Mouse (Mus musculus) lung, adult 2 months (tissue): ENCODE data around the gene Galk2. TPM values are rescaled to one million over a fixed set of nuclear protein-coding genes. Genes with fewer than 3 reads are reported as not detected.

Experiments used
- DNase-seq: peaks from one replicate; pipeline ENCODE4 v3.0.0; 2022
- H3K4me1 ChIP-seq: fragments of 200-500 bp; 2 replicates; pipeline ENCODE4 v1.6.1; 2011; ENCODE audit warnings: low read length; ENCODE audit not compliant: control insufficient read depth, insufficient read depth
- H3K4me3 ChIP-seq: fragments of 200-500 bp; replicated peaks from 2 replicates; pipeline ENCODE3; 2011; ENCODE audit warnings: low read depth, mild to moderate bottlenecking, control low read depth, low read length; ENCODE audit errors: extremely low read depth
- CTCF ChIP-seq: fragments of 200-500 bp; IDR thresholded peaks from 2 replicates; pipeline ENCODE4 v1.5.1; 2011; ENCODE audit warnings: mild to moderate bottlenecking, low read length, control low read depth; ENCODE audit not compliant: insufficient read depth
- POLR2A ChIP-seq: fragments of 200-500 bp; IDR thresholded peaks from 2 replicates; pipeline ENCODE4 v1.6.1; 2011; ENCODE audit warnings: low read depth, mild to moderate bottlenecking, control low read depth, low read length, borderline replicate concordance; ENCODE audit errors: extremely low read depth
- WGBS: fragments of 180-500 bp; shearing (Covaris S2); methylation state at CpG from one replicate; pipeline ENCODE4 v1.1.7; 2018; 5-methylcytosine and 5-hydroxymethylcytosine counted together
- polyA plus RNA-seq: library from polyadenylated mRNA; depleted of rRNA; stranded (reverse); fragments of >200 nt; gene quantifications from 2 replicates; pipeline ENCODE4 v1.2.3, GENCODE M21; 2012

Galk2 gene
- polyA plus RNA-seq, 1 experiment, result 15.2 TPM

- 31% methylated on average over 6 of the region's 6 CpGs for WGBS
- TF ChIP-seq POLR2A, result no peak
- peak; percentile 22; the same call in 1 of the 2 replicates for TF ChIP-seq CTCF
- H3K4me1 ChIP-seq, result no peaks in the 10 kb centered on the region; the same call in 1 of the 2 replicates
- DNase-seq, result no peak
- no peak overlapping the region for H3K4me3 ChIP-seq
Observed at GRCm38 (mm10) chr2:125893096-125893495, 34.2 kb downstream of the Galk2 start.

GRCm38 (mm10) chr2:125895099-125895498 lies 36.2 kb downstream of the Galk2 start:
- H3K4me3 ChIP-seq, result no peak overlapping the region
- no peak for DNase-seq
- TF ChIP-seq POLR2A, result no peak
- no peak for TF ChIP-seq CTCF
- no peaks in the 10 kb centered on the region; the same call in 1 of the 2 replicates for H3K4me1 ChIP-seq
- 78% methylated on average over 4 of the region's 4 CpGs for WGBS

DNA sequence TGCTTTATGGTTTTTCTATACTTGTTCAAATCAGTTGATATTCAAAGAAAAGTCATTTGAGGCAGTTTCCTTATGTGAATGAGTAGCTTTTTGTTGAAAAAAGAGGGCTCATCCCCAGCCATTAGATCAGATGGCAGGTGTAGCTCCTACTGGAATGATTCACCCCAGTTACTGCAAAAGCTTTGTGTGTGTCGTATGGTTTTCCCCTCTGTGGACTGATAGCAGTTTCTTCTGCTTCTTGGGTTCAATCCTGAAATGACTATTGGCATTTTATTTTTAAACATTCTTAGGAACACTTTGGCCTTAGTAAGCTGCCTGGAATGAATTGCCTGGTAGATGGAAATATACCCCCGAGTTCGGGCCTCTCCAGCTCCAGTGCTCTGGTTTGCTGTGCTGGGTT lies 37.4 kb downstream of the Galk2 start:
- H3K4me3 ChIP-seq, result no peak overlapping the region
- 82% methylated on average over 3 of the region's 3 CpGs for WGBS
- no peaks in the 10 kb centered on the region; the same call in 1 of the 2 replicates for H3K4me1 ChIP-seq
- no peak for TF ChIP-seq POLR2A
- no peak for TF ChIP-seq CTCF
- no peak for DNase-seq

DNA sequence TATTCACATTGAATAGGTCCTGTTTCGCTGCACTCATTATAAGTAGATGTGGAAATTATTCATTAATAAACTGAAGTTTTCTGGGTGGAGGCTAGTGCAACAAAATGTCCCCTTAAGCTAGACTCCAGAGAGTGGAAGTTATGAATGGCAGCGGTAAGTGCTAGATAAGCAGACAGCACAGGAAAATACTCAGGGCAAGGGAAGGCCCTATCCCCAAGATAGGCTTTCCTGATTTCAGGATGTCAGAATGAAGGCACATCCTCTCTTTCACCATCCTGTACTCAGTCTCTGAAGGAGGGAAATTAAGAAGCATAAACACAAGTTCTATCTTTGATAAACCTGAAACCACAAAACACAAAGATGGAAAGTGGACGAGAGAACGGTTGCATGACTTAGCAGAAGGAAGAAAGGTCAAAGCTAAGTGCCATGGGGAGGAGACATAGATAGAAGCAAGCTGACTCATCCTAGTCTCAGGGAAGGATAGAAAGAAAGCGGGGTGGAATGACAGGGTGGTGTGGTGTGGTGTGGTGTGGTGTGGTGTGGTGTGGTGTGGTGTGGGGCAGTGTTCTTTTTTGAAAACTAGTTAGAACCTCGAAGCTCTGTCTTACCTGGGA lies 42.0 kb downstream of the Galk2 start:
- no peak overlapping the region for H3K4me3 ChIP-seq
- TF ChIP-seq POLR2A (no peak), CTCF (no peak)
- 63% methylated on average over 6 of the region's 6 CpGs for WGBS

DNA sequence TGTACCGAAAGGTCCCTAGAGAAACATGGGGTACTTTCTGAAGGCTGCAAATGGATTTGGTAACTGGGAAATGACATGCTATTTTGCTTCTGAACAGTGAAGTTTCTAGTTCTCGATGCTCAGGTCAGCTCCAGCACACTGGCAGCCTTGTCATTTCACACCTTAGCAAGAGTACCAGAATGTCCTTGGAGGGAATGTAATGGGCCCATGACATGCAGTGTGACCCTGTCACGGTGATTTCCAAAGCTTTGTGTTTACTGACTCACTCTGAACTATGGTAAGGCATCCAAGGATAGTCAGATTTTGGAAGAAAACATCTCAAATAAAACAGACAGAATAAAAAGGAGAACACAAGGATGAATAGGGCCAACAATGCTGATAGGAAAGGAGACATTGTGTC lies 42.5 kb downstream of the Galk2 start:
- TF ChIP-seq POLR2A (no peak), CTCF (no peak)
- no peak for DNase-seq
- WGBS, result 77% methylated on average over 3 of the region's 3 CpGs

More for the DNA sequence above, 42.0 kb downstream of the Galk2 start:
- no peak for DNase-seq
- no peaks in the 10 kb centered on the region for H3K4me1 ChIP-seq

DNA sequence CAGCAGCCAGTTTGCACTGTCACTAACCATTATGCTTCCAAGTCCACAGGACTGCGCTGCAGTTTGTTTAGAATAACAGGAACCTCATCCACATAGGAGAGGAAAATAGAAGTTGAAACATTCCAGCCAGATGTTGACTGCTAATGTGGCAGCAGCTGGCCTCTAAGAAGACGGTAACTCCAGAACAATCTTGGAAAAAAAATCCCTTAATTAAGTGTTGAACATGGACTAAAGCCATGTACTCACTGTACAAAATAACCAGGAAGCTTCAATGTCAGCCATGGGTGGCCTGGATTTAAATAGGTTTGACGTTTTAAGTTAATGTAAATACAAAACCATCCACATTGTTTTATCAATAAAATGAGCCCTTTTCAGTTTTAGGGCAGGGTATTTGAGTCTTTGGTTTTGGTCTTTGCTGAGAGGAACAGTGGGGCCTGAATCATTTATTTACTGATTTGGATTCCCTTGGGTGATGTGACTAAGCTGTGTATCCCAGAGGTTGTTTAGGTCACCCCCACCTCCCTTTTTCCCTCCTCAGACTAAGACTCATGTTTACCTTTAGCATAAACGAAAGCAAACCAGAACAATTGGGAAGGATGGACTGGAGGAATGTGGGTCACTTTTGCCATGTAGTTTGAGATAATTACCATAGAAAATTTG lies 47.6 kb downstream of the Galk2 start:
- DNase-seq, result no peak
- H3K4me1 ChIP-seq, result no peaks in the 10 kb centered on the region

More for the DNA sequence above, 42.5 kb downstream of the Galk2 start:
- Histone ChIP-seq H3K4me3 (no peak overlapping the region), H3K4me1 (no peaks in the 10 kb centered on the region)

GRCm38 (mm10) chr2:125907580-125908255 lies 48.8 kb downstream of the Galk2 start:
- TF ChIP-seq POLR2A (no peak), CTCF (no peak)
- no peak for DNase-seq
- 79% methylated on average over 4 of the region's 4 CpGs for WGBS
- no peaks in the 10 kb centered on the region for H3K4me1 ChIP-seq
- no peak overlapping the region for H3K4me3 ChIP-seq

More for the DNA sequence above, 47.6 kb downstream of the Galk2 start:
- 47% methylated on average over 4 of the region's 4 CpGs for WGBS
- TF ChIP-seq POLR2A, result no peak
- TF ChIP-seq CTCF, result no peak
- no peak overlapping the region for H3K4me3 ChIP-seq

GRCm38 (mm10) chr2:125914167-125914566 lies 55.3 kb downstream of the Galk2 start:
- TF ChIP-seq POLR2A (no peak), CTCF (no peak)

GRCm38 (mm10) chr2:125914713-125915112 lies 55.8 kb downstream of the Galk2 start:
- Histone ChIP-seq H3K4me3 (no peak overlapping the region), H3K4me1 (peaks cover 2% of the 10 kb centered on the region; the same call in 1 of the 2 replicates)
- no peak for DNase-seq
- TF ChIP-seq CTCF, result no peak
- no peak for TF ChIP-seq POLR2A

More at GRCm38 (mm10) chr2:125914167-125914566, 55.3 kb downstream of the Galk2 start:
- no peak overlapping the region for H3K4me3 ChIP-seq
- DNase-seq, result no peak
- 50% methylated on average over 1 of the region's 1 CpGs for WGBS
- H3K4me1 ChIP-seq, result peaks cover 2% of the 10 kb centered on the region; the same call in 1 of the 2 replicates

DNA sequence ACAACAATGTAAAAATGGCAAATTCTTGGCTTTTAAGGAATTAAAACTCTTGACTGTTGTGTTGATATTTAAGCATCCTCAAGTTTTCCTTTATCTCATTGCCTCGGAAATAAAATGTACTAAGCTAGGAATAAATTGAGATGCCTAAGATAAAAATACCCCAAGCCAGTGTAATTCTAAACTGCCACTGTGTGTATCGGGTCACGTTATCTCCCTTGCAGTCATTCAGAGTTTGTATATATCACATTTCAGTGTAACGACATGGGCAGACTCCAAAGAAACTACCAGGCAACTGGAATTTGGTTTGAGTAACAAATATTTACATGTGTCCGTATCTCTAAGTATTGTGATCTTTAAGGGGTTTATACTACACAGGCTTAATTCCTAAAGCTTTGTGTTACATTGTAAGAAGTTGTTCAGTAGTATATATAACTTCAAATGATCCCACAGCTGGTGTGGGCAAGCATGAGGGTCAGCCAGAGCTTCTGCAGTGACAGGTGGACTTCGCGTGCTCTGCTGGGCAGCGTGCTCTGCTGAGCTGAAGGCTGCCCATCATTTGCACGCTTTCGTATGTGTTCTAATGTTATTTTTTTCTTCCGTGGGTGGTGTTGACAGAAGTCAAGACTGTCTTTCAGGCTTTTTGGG lies 57.9 kb downstream of the Galk2 start:
- no peak for TF ChIP-seq CTCF
- no peak for TF ChIP-seq POLR2A
- no peak overlapping the region for H3K4me3 ChIP-seq
- WGBS, result 62% methylated on average over 11 of the region's 11 CpGs
- no peak for DNase-seq
- peaks cover 2% of the 10 kb centered on the region; the same call in 1 of the 2 replicates for H3K4me1 ChIP-seq
